Mouse (Mus musculus): ENCODE measurements at regions not wholly inside any gene's neighbourhood (a gene's known extent, or its start where the extent isn't known, plus 50 kb on each side); places are given as distances from the start of the nearest gene placed in this dataset.

- Histone ChIP-seq H3K27ac (replicated peaks) (no peak overlapping the region), H3K4me2 (replicated peaks; ENCODE audit: low read depth) (no peak overlapping the region), H3K4me1 (replicated peaks; ENCODE audit: control insufficient read depth, insufficient read depth) (no peaks in the 10 kb centered on the region), H3K9ac (ENCODE audit: low read length) (no peak overlapping the region), H3K4me3 (ENCODE audit: low read depth, low read length) (no peak overlapping the region), H3K36me3 (ENCODE audit: control insufficient read depth, insufficient read depth, low read length) (no peaks in the 10 kb centered on the region), H3K27me3 (ENCODE audit: control insufficient read depth, insufficient read depth, low read length) (no peaks in the 10 kb centered on the region), H3K9me3 (ENCODE audit: control insufficient read depth, low read length) (no peaks in the 10 kb centered on the region)
- TF ChIP-seq CTCF (IDR thresholded peaks at IDR 0.05; ENCODE audit: low read depth) (no peak), EP300 (optimal IDR thresholded peaks at IDR 0.05) (no peak)
- WGBS = 94% methylated on average over 2 of the region's 2 CpGs
- ATAC-seq (ENCODE audit: low FRiP score, low TSS enrichment) = no peak
- no peak for DNase-seq (ENCODE audit: low spot score)
Measured at GRCm38 (mm10) chr10:66102103-66102502, 993.8 kb upstream of the Jmjd1c start.

GRCm38 (mm10) chr10:66131361-66131760, 964.6 kb upstream of the Jmjd1c start:
- Histone ChIP-seq H3K36me3 (ENCODE audit: control insufficient read depth, insufficient read depth, low read length) (no peaks in the 10 kb centered on the region), H3K4me1 (replicated peaks; ENCODE audit: control insufficient read depth, insufficient read depth) (no peaks in the 10 kb centered on the region), H3K27ac (replicated peaks) (no peak overlapping the region), H3K4me3 (ENCODE audit: low read depth, low read length) (no peak overlapping the region), H3K4me2 (replicated peaks; ENCODE audit: low read depth) (no peak overlapping the region), H3K9ac (ENCODE audit: low read length) (no peak overlapping the region), H3K9me3 (ENCODE audit: control insufficient read depth, low read length) (no peaks in the 10 kb centered on the region), H3K27me3 (ENCODE audit: control insufficient read depth, insufficient read depth, low read length) (no peaks in the 10 kb centered on the region)
- ATAC-seq (ENCODE audit: low FRiP score, low TSS enrichment) = no peak
- 38% methylated on average over 3 of the region's 3 CpGs for WGBS
- TF ChIP-seq CTCF (IDR thresholded peaks at IDR 0.05; ENCODE audit: low read depth) = no peak
- no peak for TF ChIP-seq EP300 (optimal IDR thresholded peaks at IDR 0.05)
- DNase-seq (ENCODE audit: low spot score) = no peak

- no peaks in the 10 kb centered on the region for H3K27me3 ChIP-seq (ENCODE audit: control insufficient read depth, insufficient read depth, low read length)
- H3K27ac ChIP-seq (replicated peaks) = no peak overlapping the region
- no peaks in the 10 kb centered on the region for H3K4me1 ChIP-seq (replicated peaks; ENCODE audit: control insufficient read depth, insufficient read depth)
- ATAC-seq (ENCODE audit: low FRiP score, low TSS enrichment) (no peak), DNase-seq (ENCODE audit: low spot score) (no peak)
- WGBS = 56% methylated on average over 4 of the region's 4 CpGs
- no peak overlapping the region for H3K4me2 ChIP-seq (replicated peaks; ENCODE audit: low read depth)
- TF ChIP-seq EP300 (optimal IDR thresholded peaks at IDR 0.05) (no peak), CTCF (IDR thresholded peaks at IDR 0.05; ENCODE audit: low read depth) (no peak)
- no peaks in the 10 kb centered on the region for H3K36me3 ChIP-seq (ENCODE audit: control insufficient read depth, insufficient read depth, low read length)
- H3K9ac ChIP-seq (ENCODE audit: low read length) = no peak overlapping the region
- H3K4me3 ChIP-seq (ENCODE audit: low read depth, low read length) = no peak overlapping the region
- no peaks in the 10 kb centered on the region for H3K9me3 ChIP-seq (ENCODE audit: control insufficient read depth, low read length)
Measured at GRCm38 (mm10) chr10:66132025-66132424, 963.9 kb upstream of the Jmjd1c start.

GRCm38 (mm10) chr10:66142413-66142812, 953.5 kb upstream of the Jmjd1c start:
- Histone ChIP-seq H3K27me3 (ENCODE audit: control insufficient read depth, insufficient read depth, low read length) (no peaks in the 10 kb centered on the region), H3K9me3 (ENCODE audit: control insufficient read depth, low read length) (no peaks in the 10 kb centered on the region), H3K4me1 (replicated peaks; ENCODE audit: control insufficient read depth, insufficient read depth) (no peaks in the 10 kb centered on the region), H3K9ac (ENCODE audit: low read length) (no peak overlapping the region), H3K4me3 (ENCODE audit: low read depth, low read length) (no peak overlapping the region), H3K36me3 (ENCODE audit: control insufficient read depth, insufficient read depth, low read length) (no peaks in the 10 kb centered on the region), H3K27ac (replicated peaks) (no peak overlapping the region), H3K4me2 (replicated peaks; ENCODE audit: low read depth) (no peak overlapping the region)
- DNase-seq (ENCODE audit: low spot score) (no peak), ATAC-seq (ENCODE audit: low FRiP score, low TSS enrichment) (no peak)
- whole genome bisulfite sequencing = 84% methylated on average over 1 of the region's 1 CpGs
- TF ChIP-seq EP300 (optimal IDR thresholded peaks at IDR 0.05) = no peak
- no peak for TF ChIP-seq CTCF (IDR thresholded peaks at IDR 0.05; ENCODE audit: low read depth)

GRCm38 (mm10) chr10:66142910-66143309, 953.0 kb upstream of the Jmjd1c start:
- TF ChIP-seq CTCF (IDR thresholded peaks at IDR 0.05; ENCODE audit: low read depth) (no peak), EP300 (optimal IDR thresholded peaks at IDR 0.05) (no peak)
- no peaks in the 10 kb centered on the region for H3K4me1 ChIP-seq (replicated peaks; ENCODE audit: control insufficient read depth, insufficient read depth)
- H3K9ac ChIP-seq (ENCODE audit: low read length) = no peak overlapping the region
- H3K9me3 ChIP-seq (ENCODE audit: control insufficient read depth, low read length) = no peaks in the 10 kb centered on the region
- no peak for DNase-seq (ENCODE audit: low spot score)
- no peak for ATAC-seq (ENCODE audit: low FRiP score, low TSS enrichment)
- no peaks in the 10 kb centered on the region for H3K36me3 ChIP-seq (ENCODE audit: control insufficient read depth, insufficient read depth, low read length)
- no peaks in the 10 kb centered on the region for H3K27me3 ChIP-seq (ENCODE audit: control insufficient read depth, insufficient read depth, low read length)
- H3K4me2 ChIP-seq (replicated peaks; ENCODE audit: low read depth) = no peak overlapping the region
- no peak overlapping the region for H3K4me3 ChIP-seq (ENCODE audit: low read depth, low read length)
- no peak overlapping the region for H3K27ac ChIP-seq (replicated peaks)

- H3K27me3 ChIP-seq (ENCODE audit: control insufficient read depth, insufficient read depth, low read length) = no peaks in the 10 kb centered on the region
- H3K4me1 ChIP-seq (replicated peaks; ENCODE audit: control insufficient read depth, insufficient read depth) = no peaks in the 10 kb centered on the region
- H3K4me2 ChIP-seq (replicated peaks; ENCODE audit: low read depth) = no peak overlapping the region
- no peak for DNase-seq (ENCODE audit: low spot score)
- ATAC-seq (ENCODE audit: low FRiP score, low TSS enrichment) = no peak
- H3K4me3 ChIP-seq (ENCODE audit: low read depth, low read length) = no peak overlapping the region
- no peak overlapping the region for H3K27ac ChIP-seq (replicated peaks)
- no peak overlapping the region for H3K9ac ChIP-seq (ENCODE audit: low read length)
- TF ChIP-seq EP300 (optimal IDR thresholded peaks at IDR 0.05) = no peak
- no peak for TF ChIP-seq CTCF (IDR thresholded peaks at IDR 0.05; ENCODE audit: low read depth)
- H3K9me3 ChIP-seq (ENCODE audit: control insufficient read depth, low read length) = no peaks in the 10 kb centered on the region
- 81% methylated on average over 2 of the region's 2 CpGs for WGBS
- H3K36me3 ChIP-seq (ENCODE audit: control insufficient read depth, insufficient read depth, low read length) = no peaks in the 10 kb centered on the region
Measured at GRCm38 (mm10) chr10:66150966-66151365, 945.0 kb upstream of the Jmjd1c start.
